Mouse (Mus musculus): ENCODE measurements around the gene Secisbp2.
"Not testable (repeated sequence)": the region's sequence is repeated elsewhere in the genome, so short reads cannot be mapped to it uniquely, and the experiment has no call there.

The Secisbp2 gene

DNA sequence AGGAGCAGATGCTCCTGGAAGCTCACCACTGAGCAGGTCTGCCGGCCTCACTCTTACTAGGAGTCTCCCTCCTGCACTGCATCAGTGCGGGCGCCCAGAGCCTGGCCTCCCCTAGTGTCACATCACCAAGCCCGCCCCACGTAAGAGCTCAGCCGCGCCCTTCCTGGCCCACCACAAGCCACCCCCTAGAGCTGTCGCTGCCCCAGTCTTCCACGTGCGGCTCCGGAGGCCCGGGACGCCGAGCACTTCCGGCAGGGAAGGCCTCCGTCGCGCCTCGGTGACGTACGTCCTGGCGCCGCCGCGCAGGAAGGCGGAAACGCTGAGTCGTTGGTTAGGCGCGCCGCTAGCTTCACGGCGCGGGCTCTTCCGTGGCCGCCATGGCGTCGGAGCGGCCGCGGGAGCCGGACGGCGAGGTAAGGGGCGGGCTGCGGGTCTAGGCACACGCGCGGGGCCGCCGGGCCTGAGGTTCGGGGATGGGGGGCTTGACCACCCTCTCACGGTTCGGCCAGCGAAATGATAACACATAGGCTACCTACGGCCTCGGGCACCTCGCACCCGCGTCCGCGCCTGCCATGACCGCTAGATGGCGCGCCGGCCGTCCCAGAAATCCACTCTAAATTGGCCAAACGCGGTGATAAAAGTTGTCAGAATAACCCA lies at the start of gene Secisbp2:
Gene Secisbp2, plus strand, starts transcription at position 290 of the 657 bp plus-strand sequence.
- DNase-seq (ENCODE audit: low spot score in 2 of 2) = peak; percentile 93 to 95

- DNase-seq (ENCODE audit: low spot score in 2 of 2) = no peak
Observed at GRCm38 (mm10) chr13:51602764-51603163, 48.7 kb upstream of the Secisbp2 start.

GRCm38 (mm10) chr13:51603221-51603893 lies 48.1 kb upstream of the Secisbp2 start:
- DNase-seq (ENCODE audit: low spot score in 2 of 2) = no peak

DNA sequence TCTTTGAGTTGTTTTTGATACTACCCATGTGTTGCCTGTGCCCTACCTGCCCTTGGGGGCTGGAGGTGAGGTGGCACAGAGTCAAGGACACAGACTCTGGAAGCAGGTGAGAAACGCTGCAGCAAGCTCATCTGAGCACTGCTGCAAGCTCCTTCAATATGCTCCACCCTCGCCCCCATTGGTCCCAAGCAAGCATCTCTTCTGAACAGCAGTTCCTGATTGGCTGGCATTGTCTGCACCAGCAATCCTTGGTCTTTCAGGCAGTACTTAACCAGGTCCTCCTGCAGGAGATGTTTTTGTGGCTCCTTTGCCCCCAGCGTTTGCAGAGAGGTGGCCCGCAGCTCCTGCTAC lies 47.6 kb upstream of the Secisbp2 start:
- DNase-seq (ENCODE audit: low spot score in 2 of 2) = no peak

- no peak for DNase-seq (ENCODE audit: low spot score in 2 of 2)
Observed at GRCm38 (mm10) chr13:51609231-51609630, 42.3 kb upstream of the Secisbp2 start.

DNA sequence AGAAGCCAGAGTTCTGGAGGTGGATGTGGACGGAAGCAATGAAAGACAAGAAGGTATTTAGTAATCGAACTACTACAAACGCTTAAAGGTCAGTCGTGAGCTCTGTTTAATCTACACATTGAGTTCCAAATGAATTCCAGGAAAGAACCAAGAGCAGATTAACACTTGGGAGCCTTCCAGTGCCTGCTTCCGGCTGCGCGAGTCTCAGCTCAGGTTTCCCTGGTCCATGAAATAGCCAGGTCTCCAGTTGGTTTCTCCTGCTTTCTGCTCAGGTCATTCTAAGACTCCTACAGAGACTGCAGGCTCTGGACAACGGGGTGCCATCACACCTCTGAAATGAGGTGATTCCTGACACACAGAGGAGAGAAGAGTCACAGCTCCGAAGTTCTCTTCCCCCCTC lies 40.4 kb upstream of the Secisbp2 start:
- no peak for DNase-seq (ENCODE audit: low spot score in 2 of 2)

GRCm38 (mm10) chr13:51611500-51611899 lies 40.0 kb upstream of the Secisbp2 start:
- no peak for DNase-seq (ENCODE audit: low spot score in 2 of 2)

DNA sequence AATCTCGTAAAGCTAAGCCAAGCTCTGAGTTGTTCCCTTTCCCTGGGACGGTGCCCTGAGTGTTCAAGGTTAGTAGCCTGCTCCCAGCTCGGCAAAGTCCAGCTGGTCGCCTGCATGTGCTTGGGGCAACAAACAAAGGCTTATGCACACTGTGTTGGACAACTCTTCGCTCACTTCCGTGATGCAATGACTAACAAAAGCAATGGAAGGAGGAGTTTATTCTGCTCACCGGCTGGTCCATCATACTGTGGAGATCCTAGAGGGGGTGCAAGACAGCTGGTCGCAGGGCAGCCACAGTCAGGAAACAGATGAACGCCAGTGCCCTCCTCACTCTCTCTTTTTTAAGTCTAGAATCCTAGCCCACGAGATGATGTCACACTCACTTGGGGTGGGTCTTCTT lies 35.7 kb upstream of the Secisbp2 start:
- DNase-seq (ENCODE audit: low spot score in 2 of 2) = no peak

GRCm38 (mm10) chr13:51616417-51617044 lies 35.0 kb upstream of the Secisbp2 start:
- no peak for DNase-seq (ENCODE audit: low spot score in 2 of 2)

DNA sequence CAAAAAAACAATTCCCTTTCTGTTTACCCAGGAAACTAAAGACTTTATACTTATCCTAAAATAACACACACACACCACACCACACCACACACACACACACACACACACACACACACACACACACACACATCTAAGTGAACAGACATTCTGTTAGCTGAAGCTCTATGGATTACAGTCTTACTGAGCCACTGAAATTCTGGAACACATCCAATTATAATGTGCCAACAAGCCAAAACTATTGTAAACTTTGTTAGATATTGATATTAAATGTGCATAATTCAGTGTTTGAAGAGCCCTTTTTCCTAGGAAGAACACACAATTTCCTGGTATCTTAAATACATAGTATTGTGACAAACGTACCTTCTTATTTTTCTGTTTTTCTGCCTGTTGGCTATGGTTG lies 34.2 kb upstream of the Secisbp2 start:
- no peak for DNase-seq (ENCODE audit: low spot score in 2 of 2)

- DNase-seq (ENCODE audit: low spot score in 2 of 2) = peak; percentile 34 to 69
Observed at GRCm38 (mm10) chr13:51617861-51618260, 33.6 kb upstream of the Secisbp2 start.

DNA sequence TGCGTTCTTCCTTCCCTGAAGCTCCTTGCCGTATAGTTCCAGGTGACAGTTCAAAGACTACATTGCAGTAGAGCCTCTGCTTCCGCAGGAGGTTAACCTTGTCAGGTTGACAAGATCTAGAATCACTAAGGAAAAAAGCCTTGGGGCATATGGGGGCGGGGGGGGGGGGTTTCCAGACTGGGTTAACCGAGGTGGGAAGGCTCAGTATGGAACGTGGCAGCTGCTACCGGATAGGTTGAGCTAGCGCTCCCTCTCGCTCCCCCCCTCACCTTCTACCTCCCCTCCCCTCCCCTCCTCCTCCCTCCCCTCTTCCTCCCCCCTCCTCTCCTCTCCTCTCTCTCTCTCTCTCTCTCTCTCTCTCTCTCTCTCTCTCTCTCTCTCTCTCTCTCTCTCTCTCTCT lies 32.9 kb upstream of the Secisbp2 start:
- DNase-seq (ENCODE audit: low spot score in 2 of 2) = no peak

DNA sequence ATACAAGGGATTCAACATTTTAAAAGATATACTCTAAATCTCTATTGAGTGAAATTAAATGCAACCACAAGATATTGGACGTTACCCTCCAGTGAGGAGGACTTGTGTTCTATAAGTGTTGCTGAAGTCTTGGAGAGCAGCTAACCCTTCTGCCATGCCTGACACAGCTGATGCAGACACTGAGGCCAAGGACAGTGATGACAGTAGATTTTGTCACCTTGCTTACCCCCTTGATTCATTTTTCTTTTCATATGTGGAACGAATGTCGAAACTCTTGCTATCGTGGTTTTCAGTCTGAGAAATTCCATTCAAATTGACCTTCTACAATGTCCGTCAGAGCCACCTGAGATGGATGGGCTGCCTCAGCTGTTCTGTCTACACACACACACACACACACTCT lies 28.9 kb upstream of the Secisbp2 start:
- no peak for DNase-seq (ENCODE audit: low spot score in 2 of 2)

DNA sequence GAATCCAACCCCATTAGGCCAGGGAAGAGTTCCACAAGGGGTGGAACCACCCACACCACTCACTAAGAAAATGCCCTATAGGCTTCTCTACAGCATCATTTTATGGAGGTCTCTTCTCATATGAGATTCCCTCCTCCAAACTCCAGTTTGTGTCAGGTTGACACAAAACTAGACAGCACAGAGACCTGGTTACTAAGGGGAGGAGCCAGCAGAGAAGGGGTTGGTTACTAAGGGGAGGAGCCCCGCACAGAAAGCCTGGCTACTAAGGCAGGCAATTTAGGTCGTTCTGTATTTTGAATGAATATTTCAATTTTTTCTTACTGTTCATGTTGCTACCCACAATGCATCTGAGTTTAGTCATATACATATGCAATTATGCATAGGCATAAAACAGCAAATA lies 27.8 kb upstream of the Secisbp2 start:
- DNase-seq (ENCODE audit: low spot score in 2 of 2) = no peak

- no peak for DNase-seq (ENCODE audit: low spot score in 2 of 2)
Observed at GRCm38 (mm10) chr13:51628273-51628848, 23.1 kb upstream of the Secisbp2 start.

- no peak for DNase-seq (ENCODE audit: low spot score in 2 of 2)
Observed at GRCm38 (mm10) chr13:51631354-51631992, 20.0 kb upstream of the Secisbp2 start.

GRCm38 (mm10) chr13:51632560-51633218 lies 18.8 kb upstream of the Secisbp2 start:
- no peak for DNase-seq (ENCODE audit: low spot score in 2 of 2)

- not testable (repeated sequence) for DNase-seq (ENCODE audit: low spot score in 2 of 2)
Observed at GRCm38 (mm10) chr13:51635384-51635783, 16.1 kb upstream of the Secisbp2 start.

DNA sequence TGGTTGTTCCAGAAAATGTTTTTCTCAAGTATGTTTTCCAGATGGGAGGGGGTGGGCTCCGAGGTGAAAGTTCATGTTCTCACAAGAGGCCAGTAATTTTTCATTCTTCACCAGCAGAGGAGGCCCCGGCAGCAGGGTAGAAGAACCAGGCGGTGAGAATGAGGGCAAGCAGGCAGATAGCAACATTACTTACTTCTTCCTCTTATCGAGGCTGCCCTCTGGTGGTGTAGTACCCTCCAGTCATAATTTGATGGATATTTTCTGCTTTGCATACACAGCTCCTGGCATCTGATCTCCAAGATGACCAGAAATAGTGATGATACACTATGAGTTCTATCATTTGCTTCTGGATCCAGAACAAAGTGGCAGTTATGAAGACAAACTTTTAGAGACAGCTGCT lies 12.5 kb upstream of the Secisbp2 start:
- DNase-seq (ENCODE audit: low spot score in 2 of 2) = peak in 1 of 2 experiments; percentile 43

DNA sequence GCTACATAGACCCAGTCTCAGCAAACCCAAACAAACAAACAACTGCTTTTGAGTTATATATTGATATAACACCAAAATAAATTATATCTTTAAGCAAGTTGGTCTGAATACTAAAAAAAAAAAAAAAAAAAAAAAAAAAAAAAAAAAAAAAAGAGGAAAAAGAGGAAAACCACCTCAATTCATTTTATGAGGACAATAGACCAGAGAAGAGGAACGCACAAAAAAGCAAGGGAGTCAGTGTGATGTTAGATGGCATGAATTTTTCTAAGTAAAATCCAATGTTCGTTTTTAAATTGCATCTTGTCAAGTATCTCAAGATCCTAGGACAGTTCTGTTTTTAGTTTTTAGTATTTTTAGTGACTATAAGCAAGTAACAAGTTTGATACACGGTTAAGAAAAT lies 10.1 kb upstream of the Secisbp2 start:
- no peak for DNase-seq (ENCODE audit: low spot score in 2 of 2)

GRCm38 (mm10) chr13:51642171-51642778 lies 9.2 kb upstream of the Secisbp2 start:
- DNase-seq (ENCODE audit: low spot score in 2 of 2) = no peak

Data from spleen, postnatal 10 days (tissue).